Mouse (Mus musculus) heart, adult 2 months (tissue): ENCODE results near the gene Coro7. TPM values are rescaled to one million over a fixed set of nuclear protein-coding genes. Genes with fewer than 3 reads are reported as not detected.

Experiments used
- DNase-seq, 2 experiments: peaks; one replicate each; pipeline ENCODE4 v3.0.0; 2021
- H3K27ac ChIP-seq: fragments of 200-600 bp; 2 replicates; pipeline ENCODE4 v1.8.1; 2022
- H3K27me3 ChIP-seq: fragments of 200-500 bp; 2 replicates; pipeline ENCODE4 v1.6.1; 2012; ENCODE audit warnings: mild to moderate bottlenecking, low read length, inconsistent platforms, mixed read lengths; ENCODE audit not compliant: control insufficient read depth, insufficient read depth
- H3K36me3 ChIP-seq: fragments of 200-500 bp; 2 replicates; pipeline ENCODE4 v1.6.1; 2012; ENCODE audit warnings: low read length, inconsistent platforms; ENCODE audit not compliant: control insufficient read depth, insufficient read depth
- H3K4me1 ChIP-seq: fragments of 200-500 bp; 2 replicates; pipeline ENCODE4 v1.6.1; 2011; ENCODE audit warnings: low read length; ENCODE audit not compliant: control insufficient read depth, insufficient read depth
- H3K4me3 ChIP-seq: fragments of 200-600 bp; 2 replicates; pipeline ENCODE4 v1.8.1; 2022
- H3K79me2 ChIP-seq: fragments of 200-500 bp; replicated peaks from 2 replicates; pipeline ENCODE4 v1.6.1; 2012; ENCODE audit warnings: mild to moderate bottlenecking, inconsistent platforms, low read length, moderate library complexity, mixed read lengths; ENCODE audit not compliant: control insufficient read depth, insufficient read depth
- H3K9ac ChIP-seq: fragments of 200-500 bp; 2 replicates; pipeline ENCODE4 v1.6.1; 2012; ENCODE audit warnings: low read depth, mild to moderate bottlenecking, control low read depth, inconsistent platforms, low read length, mixed read lengths
- CTCF ChIP-seq: fragments of 200-600 bp; IDR thresholded peaks from 2 replicates; pipeline ENCODE4 v1.8.1; 2022; ENCODE audit warnings: antibody characterized with exemption, mild to moderate bottlenecking, moderate library complexity
- EP300 ChIP-seq: fragments of 200-500 bp; IDR thresholded peaks from 2 replicates; pipeline ENCODE4 v1.6.1; 2011; ENCODE audit warnings: low read depth, low read length, control low read depth; ENCODE audit not compliant: insufficient read depth
- POLR2A ChIP-seq: fragments of 200-500 bp; IDR thresholded peaks from 2 replicates; pipeline ENCODE4 v1.6.1; 2011; ENCODE audit warnings: mild to moderate bottlenecking, low read depth, low read length, control low read depth; ENCODE audit not compliant: insufficient read depth
- WGBS: fragments of 180-500 bp; shearing (Covaris S2); methylation state at CpG from one replicate; pipeline ENCODE4 v1.1.7; 2018; 5-methylcytosine and 5-hydroxymethylcytosine counted together
- intact Hi-C: fragments of 180-260 bp; cut with DNase I; formaldehyde crosslinking; loops from one replicate; pipeline ENCODE4 v1.15.1; 2025
- polyA plus RNA-seq: library from polyadenylated mRNA; depleted of rRNA; stranded (reverse); fragments of >200 nt; gene quantifications from 2 replicates; pipeline ENCODE4 v1.2.3, GENCODE M21; 2012
- total RNA-seq, 2 experiments: library from RNA; stranded (reverse); gene quantifications; 2 replicates each; pipeline ENCODE4 v1.2.3; 2021

Gene Coro7
- total and polyA plus RNA-seq, 3 experiments, result 14.6 to 22.8 (median 15.9) TPM

GRCm38 (mm10) chr16:4725266-4725665 is 45.7 kb upstream of the Coro7 start:
- Histone ChIP-seq H3K4me3 (no peak overlapping the region), H3K27me3 (no peaks in the 10 kb centered on the region), H3K9ac (no peak overlapping the region), H3K36me3 (peaks cover 17% of the 10 kb centered on the region), H3K79me2 (peaks cover 3% of the 10 kb centered on the region; the same call in 1 of the 2 replicates), H3K27ac (peak overlapping the region; percentile 7; the same call in 1 of the 2 replicates), H3K4me1 (peaks cover 7% of the 10 kb centered on the region)
- 51% methylated on average over 4 of the region's 4 CpGs for WGBS
- DNase-seq, result peak in 1 of 2 experiments; percentile 18
- intact Hi-C loops, result no loop called here
- no peak for TF ChIP-seq POLR2A
- TF ChIP-seq CTCF, result no peak
- no peak for TF ChIP-seq EP300

GRCm38 (mm10) chr16:4722915-4723209 is 43.3 kb upstream of the Coro7 start:
- peaks cover 4% of the 10 kb centered on the region for H3K36me3 ChIP-seq
- DNase-seq, result peak in 1 of 2 experiments; percentile 19
- H3K27me3 ChIP-seq, result no peaks in the 10 kb centered on the region
- peaks cover 5% of the 10 kb centered on the region for H3K4me1 ChIP-seq
- TF ChIP-seq CTCF (no peak), EP300 (no peak), POLR2A (no peak)
- H3K27ac ChIP-seq, result peak overlapping the region; percentile 21
- peaks cover 3% of the 10 kb centered on the region; the same call in 1 of the 2 replicates for H3K79me2 ChIP-seq
- no peak overlapping the region for H3K4me3 ChIP-seq
- intact Hi-C loops, result no loop called here
- WGBS, result 40% methylated on average over 3 of the region's 3 CpGs
- H3K9ac ChIP-seq, result no peak overlapping the region

- no peak for TF ChIP-seq POLR2A
- TF ChIP-seq EP300, result no peak
- no peak for TF ChIP-seq CTCF
- DNase-seq, result peak in 1 of 2 experiments; percentile 26
- H3K27ac ChIP-seq, result peak overlapping the region; percentile 21
- intact Hi-C loops, result no loop called here
- WGBS, result 53% methylated on average over 7 of the region's 7 CpGs
- H3K9ac ChIP-seq, result no peak overlapping the region
- H3K36me3 ChIP-seq, result no peaks in the 10 kb centered on the region
- H3K79me2 ChIP-seq, result peaks cover 3% of the 10 kb centered on the region; the same call in 1 of the 2 replicates
- H3K4me1 ChIP-seq, result peaks cover 5% of the 10 kb centered on the region
- no peak overlapping the region for H3K4me3 ChIP-seq
- H3K27me3 ChIP-seq, result no peaks in the 10 kb centered on the region
These were observed 42.7 kb upstream of the Coro7 start for GRCm38 (mm10) chr16:4722128-4722914.

- TF ChIP-seq EP300, result no peak
- peak; percentile 59; the same call in 1 of the 2 replicates for TF ChIP-seq POLR2A
- TF ChIP-seq CTCF, result 0 out of 2 replicates have a peak, but pooled peaks have one; percentile 2
- no peaks in the 10 kb centered on the region for H3K36me3 ChIP-seq
- H3K27ac ChIP-seq, result peak within 1 kb of the TSS; percentile 68
- H3K27me3 ChIP-seq, result no peaks in the 10 kb centered on the region
- intact Hi-C loops, result no loop called here
- H3K9ac ChIP-seq, result peak within 1 kb of the TSS; percentile 69
- peak; percentile 76 to 77 for DNase-seq
- H3K4me3 ChIP-seq, result peak within 1 kb of the TSS; percentile 61
- H3K4me1 ChIP-seq, result peaks cover 8% of the 10 kb centered on the region
- 13% methylated on average over 33 of the region's 33 CpGs for WGBS
- no peaks in the 10 kb centered on the region for H3K79me2 ChIP-seq
These were observed 39.4 kb upstream of the Coro7 start, which contains the start of gene Nmral1 for GRCm38 (mm10) chr16:4718753-4719518. TSS of gene Nmral1 (minus strand) at chr16:4719356.

GRCm38 (mm10) chr16:4717866-4718265 is 38.3 kb upstream of the Coro7 start:
- no peak for DNase-seq
- Histone ChIP-seq H3K27me3 (no peaks in the 10 kb centered on the region), H3K9ac (no peak overlapping the region), H3K79me2 (no peaks in the 10 kb centered on the region), H3K4me1 (peaks cover 9% of the 10 kb centered on the region), H3K4me3 (no peak overlapping the region), H3K27ac (no peak overlapping the region), H3K36me3 (no peaks in the 10 kb centered on the region)
- WGBS, result 76% methylated on average over 3 of the region's 3 CpGs
- TF ChIP-seq EP300 (no peak), CTCF (no peak), POLR2A (no peak)
- intact Hi-C loops, result no loop called here
